Mouse (Mus musculus) liver, adult (tissue): Measurements from ENCODE around the gene Plcd1.

ENCODE experiments used
- GATA4 ChIP-seq: IDR thresholded peaks from 2 replicates; pipeline ENCODE4 v1.6.1; 2014; ENCODE audit warnings: mild to moderate bottlenecking, low read length; ENCODE audit not compliant: insufficient replicate concordance

Gene Plcd1

DNA sequence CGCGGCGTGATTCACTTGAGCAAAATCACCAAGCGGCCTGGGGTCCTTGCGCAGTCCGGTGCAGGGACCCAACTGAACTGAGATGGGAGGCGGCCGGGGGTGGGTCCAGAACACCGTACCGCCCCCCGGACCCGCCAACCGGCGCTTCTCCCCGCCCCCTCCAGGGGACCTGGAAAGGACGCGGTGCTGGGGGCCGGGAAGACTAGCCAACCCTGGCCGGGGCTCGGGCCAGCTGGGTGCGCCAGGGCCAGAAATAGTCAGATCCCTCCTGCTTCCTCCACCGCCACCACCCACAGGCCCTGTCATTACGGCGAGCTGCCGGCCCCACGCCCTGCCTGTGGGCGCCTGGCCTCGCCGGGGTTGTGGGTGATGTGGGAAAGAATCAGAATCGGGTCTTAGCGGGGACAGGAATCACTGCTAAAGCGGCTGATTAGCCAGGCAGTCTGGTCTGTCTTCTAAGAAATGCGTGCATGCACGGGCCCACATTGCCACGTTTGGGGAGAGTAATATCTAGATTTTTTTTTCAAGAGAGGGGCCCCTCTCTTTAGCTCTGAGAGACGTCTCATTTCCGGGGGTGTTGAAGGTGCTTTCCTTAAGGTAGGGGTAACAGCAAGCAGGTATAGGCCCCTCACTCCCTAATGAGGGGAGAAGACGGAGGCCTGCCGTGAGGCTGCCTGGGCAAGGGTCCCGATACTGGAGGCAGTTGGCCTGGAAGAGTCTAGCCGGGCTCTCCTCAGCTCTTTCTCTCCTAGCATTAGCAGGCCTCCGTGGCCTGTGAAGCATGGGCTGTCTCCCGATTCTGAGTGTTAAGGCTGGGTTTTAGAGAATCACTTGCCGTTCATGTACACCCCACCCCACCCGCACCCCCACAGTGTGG, at the start of gene Plcd1:
Plcd1 (minus strand) TSS at position 84 of the 877 bp plus-strand sequence.
- no peak for TF ChIP-seq GATA4

- TF ChIP-seq GATA4: no peak
Measured at GRCm38 (mm10) chr9:119142066-119142465, 48.8 kb upstream of the Plcd1 start.

- TF ChIP-seq GATA4: no peak
Measured at GRCm38 (mm10) chr9:119138836-119139235, 45.5 kb upstream of the Plcd1 start.

GRCm38 (mm10) chr9:119130692-119131091, 37.4 kb upstream of the Plcd1 start:
- TF ChIP-seq GATA4: no peak

- TF ChIP-seq GATA4: no peak
Measured at GRCm38 (mm10) chr9:119128436-119129181, 35.3 kb upstream of the Plcd1 start.

DNA sequence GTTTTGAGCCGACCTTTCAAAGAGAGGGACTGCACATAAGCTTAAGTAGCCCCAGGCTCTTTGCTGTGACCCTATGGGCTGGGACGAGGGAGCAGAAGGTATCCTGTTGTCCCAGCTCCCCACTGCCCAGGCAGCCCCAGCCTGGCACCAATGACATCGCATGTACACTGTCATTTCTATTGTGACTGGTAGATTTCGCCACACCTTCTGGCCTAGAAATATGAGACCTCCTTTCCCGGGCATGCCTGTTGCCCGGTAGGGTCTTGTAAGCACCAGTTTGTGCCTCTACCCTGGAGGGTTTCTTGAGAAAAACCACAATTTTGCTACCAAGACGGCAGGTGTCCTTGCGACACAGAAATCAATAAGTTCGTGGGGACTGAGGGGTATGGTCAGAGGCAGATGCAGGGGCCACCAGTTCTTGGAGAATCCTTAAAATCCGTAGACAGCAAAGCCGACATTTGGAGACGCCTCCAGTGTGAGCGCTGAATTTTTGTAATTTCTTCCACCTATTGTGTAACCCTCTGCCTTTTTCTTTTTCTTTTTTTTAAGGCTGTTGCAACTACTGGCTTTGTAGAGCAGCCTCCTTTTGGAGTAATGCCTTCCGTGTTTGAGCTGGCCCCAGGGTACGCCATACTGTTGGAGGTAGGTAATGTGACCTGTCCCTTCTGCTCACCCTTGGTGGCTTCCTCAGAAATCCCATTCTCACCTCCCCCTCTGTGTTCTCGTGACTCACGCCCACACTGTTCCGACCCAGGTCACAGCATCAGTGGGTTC, 29.5 kb upstream of the Plcd1 start:
- TF ChIP-seq GATA4: no peak

DNA sequence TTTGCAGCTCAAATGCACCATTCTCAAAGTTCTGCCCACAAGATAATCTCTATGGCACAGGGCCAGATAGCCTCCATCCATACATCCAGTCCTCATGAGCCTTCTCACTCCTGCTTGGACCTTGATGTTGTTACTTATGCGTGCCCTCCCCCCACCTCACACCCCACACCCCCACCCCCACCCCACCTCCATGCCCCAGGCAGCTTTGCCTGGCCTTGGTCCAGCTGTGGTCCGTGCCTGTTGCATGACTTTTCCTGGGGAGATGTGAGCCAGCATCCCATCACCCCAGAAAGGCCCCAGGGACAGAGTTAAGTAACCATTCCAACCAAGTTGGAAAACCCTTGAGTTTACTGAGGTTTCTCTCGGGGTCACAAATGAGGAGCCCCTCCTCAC, 26.9 kb upstream of the Plcd1 start:
- no peak for TF ChIP-seq GATA4

- TF ChIP-seq GATA4: no peak
Measured at GRCm38 (mm10) chr9:119119409-119120167, 26.3 kb upstream of the Plcd1 start.

- TF ChIP-seq GATA4: no peak
Measured at GRCm38 (mm10) chr9:119114911-119115310, 21.6 kb upstream of the Plcd1 start.

DNA sequence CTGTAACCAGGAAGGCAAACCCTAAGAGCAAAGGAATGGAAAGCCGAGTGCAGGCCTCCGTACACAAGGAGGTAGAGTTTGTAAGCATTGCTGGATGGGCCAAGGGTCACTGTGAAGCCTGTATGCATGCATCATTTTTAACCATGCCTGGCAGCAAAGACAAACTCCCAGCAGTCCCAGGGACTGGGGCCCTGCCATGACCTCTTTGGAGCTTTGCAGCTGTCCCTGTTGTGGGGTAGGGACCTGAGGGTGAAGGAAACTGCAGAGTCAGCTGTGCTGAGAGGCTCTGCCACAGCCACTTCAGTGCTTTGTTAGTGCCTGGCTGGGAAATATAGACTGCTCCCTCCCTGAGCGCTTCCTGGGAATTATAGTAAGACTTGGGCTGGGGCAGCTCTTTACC, 17.3 kb upstream of the Plcd1 start:
- no peak for TF ChIP-seq GATA4

GRCm38 (mm10) chr9:119109685-119110353, 16.5 kb upstream of the Plcd1 start:
- no peak for TF ChIP-seq GATA4

DNA sequence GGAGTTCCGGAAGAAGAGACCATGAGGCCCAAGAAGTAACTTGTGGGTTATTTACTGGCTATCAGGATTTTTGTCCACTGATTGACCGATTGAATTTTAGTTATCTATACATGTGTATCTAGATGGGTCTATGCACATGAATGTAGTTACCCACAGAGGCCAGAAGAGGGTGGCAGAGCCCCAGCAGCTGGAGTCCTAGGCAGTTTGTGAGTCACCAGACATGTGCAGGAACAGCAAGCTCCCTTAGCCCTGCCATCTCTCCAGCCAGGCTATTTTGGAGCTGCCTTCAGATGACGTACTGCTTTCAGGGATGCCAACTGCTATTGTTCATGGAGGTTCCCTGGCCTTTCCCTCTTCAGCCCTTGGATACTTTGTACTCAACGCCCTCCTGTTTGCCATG, 14.3 kb upstream of the Plcd1 start:
- TF ChIP-seq GATA4: no peak

GRCm38 (mm10) chr9:119102783-119103113, 9.4 kb upstream of the Plcd1 start:
- no peak for TF ChIP-seq GATA4
